Mouse (Mus musculus) adipose tissue, adult 10 weeks (tissue): ENCODE measurements around the gene Ipo4. TPM values are rescaled to one million over a fixed set of nuclear protein-coding genes. Genes with fewer than 3 reads are reported as not detected.

Experiments used
- polyA plus RNA-seq: library from polyadenylated mRNA; stranded (reverse); fragments of 350-450 nt; fragmentation: Illumina TruSeq; extraction: RNeasy Lipid Tissue Mini Kit (QIAGEN cat#74804); gene quantifications from one replicate; pipeline ENCODE4 v1.2.3, GENCODE M21; 2014; ENCODE audit warnings: low read depth, low replicate concordance

Ipo4 gene
- polyA plus RNA-seq = 45.8 TPM

DNA sequence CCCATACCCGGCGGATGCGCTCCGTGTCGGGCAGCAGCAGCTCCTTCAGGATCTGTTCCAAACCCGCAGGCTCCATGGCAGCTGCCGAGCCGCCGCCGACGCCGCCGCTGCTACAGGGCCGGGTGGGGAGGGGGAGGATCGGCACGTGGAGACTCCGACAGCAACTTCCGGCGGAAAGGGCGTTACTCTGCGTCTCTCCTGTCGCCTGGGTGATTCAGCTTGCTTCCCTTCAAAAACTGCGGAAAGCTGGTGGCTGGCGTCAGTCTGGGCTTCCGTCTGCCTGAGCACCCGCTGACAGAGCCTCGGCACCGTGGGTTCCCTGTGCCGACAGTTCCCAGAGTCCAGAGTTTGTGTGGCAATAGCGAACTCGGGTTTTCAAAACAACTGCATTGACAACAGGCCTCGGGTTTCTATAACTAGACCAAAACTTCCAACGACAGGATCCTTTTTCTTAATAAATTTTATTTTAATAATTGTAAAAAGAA lies at the start of gene Ipo4:
Ipo4 (minus strand) TSS at position 435 of the 485 bp plus-strand sequence.

DNA sequence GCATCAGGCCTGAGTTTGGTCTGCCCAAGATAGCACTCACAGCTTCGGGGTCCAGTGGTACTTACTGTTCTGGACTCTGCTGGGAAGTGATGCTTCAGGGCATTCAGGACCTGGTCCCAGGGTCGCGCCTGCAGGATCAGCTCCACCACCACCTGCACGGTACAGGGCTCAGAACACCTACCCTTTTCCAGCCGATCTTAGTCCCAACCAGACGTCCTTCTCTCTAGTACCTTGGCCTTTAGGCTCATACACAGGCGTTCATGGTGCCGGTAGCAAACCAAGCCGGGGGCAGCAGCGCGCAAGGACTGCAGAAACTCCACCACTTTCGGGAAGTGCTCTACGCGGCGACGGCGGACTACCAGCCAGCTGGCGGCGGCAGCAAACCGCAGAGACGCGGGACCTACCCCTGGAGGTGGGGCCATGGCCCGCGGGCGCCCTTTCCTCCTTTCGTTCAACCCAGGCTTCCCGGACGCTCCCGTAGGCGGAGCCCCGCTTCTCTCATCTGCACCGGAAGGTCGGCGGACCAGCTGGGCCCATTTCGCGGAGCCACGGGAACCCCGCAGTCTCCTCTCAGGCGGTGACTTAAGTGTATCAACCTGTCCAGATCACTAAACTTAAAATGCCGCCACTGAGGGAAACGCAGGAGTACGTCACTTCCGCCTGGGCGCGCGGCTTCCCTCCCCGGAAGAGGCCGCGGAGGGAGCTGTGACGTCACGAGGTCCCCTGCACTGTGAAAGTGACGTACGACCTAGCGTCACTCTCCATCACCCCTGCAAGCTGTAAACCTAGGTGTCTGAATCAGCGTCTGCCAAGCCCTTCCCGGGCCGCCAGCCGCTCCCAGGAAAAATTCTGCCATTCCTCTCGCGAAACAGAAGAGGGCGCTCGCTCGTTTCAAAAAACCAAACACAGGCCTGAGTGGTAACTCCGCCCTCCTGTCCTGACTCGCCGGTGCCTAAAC lies 45.7 kb upstream of the Ipo4 start, which contains the start of gene Tinf2:
Tinf2 (minus strand) TSS at position 661 of the 958 bp plus-strand sequence.

DNA sequence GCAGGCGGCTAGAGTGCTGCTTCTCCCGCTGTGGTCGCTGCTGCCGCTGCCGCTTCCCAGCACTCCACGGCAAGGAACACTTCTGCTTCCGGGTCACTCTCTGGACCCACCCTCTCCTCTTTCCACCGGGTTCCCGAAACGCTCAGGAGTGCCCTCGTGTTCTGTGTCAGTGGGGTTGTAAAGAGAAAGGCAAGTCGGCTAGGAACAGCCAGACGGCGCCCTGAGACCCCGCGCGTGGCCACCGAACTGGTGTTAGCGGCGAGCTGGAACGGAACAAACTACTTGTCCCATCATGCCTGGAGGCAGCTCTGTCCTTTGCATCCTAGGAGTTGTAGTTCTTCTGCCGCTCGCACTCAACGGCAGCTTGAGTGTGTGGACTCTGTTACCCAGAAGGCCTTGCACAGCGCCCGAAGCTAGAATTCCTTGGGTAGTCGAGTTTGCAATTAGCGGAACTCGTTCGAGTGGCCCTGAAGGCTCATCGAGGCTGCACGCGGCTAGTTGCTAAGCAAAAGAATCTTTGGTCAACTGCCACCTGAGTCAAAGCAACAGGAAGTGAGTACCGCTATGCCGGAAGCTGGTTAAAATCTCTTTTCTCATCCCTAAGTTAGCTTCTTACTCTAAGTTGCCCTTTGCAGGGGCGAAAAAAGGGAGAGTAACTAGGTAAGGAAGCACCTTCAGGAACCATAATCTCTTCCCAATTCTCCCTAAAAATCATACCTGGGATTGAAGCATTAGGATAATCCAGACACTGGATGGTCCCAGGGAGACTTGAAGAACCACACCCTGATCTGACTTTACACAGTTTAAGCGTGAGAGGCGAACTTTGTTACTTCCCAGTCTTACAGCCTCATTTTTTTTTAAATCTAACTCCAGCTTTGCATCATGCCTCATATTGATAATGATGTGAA lies 36.3 kb upstream of the Ipo4 start, which contains the start of the genes Gmpr2 and Nedd8:
Gmpr2 (plus strand) TSS at position 109 of the 908 bp plus-strand sequence.
Nedd8 (minus strand) TSS at position 292 of the 908 bp plus-strand sequence.

DNA sequence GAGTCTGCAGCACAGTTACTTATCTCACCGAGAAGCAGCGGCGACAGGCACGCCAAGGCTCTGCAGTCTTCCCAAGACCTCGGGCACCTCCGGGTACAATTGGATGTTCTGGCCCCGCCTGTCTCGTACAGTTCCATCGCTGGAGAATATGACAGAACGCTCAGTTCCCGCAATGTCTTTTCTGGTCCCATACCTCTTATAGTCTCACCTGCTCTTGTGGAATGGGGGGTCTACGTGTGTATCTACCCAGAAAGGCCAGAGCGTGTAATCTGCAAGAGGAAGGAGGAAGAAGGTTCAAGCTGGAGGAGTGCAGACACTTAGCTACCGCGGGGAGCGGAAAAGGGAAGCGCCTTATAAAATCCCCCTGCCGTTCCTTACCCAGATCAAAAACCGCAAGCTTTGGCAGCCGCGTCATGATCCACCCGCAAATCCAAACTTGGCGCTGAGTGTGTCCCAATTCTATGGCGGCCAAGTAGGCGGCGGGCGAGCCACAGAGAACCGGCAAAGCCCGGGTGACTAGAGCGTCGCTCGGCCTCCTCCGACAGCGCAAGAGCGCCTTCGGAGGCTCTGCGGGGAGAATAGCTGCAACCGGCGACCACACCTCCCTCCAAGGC lies 24.3 kb upstream of the Ipo4 start, which contains the start of gene Mdp1:
Mdp1 (minus strand) TSS at position 549 of the 614 bp plus-strand sequence.

DNA sequence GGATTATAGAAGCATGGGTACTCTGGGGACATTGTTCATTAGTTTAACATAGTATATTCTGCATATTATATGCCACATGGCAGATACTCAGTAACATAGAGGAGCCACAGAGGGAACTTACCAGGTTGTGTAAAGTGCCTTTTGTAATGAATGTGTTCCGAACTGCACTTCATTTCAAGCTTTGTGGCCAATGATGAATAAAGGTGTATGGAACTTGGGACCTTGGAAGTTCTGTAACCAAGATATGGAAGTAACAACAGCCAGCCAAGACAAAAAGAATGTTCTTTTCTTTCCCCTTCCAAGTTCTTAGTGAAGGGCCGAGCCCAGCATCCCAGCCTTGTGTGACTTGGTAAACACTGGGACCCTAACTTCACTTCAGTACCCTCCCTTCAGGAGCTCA lies 14.1 kb upstream of the Ipo4 start, which contains the start of gene Tssk4:
Tssk4 (plus strand) TSS at position 301 of the 400 bp plus-strand sequence.

DNA sequence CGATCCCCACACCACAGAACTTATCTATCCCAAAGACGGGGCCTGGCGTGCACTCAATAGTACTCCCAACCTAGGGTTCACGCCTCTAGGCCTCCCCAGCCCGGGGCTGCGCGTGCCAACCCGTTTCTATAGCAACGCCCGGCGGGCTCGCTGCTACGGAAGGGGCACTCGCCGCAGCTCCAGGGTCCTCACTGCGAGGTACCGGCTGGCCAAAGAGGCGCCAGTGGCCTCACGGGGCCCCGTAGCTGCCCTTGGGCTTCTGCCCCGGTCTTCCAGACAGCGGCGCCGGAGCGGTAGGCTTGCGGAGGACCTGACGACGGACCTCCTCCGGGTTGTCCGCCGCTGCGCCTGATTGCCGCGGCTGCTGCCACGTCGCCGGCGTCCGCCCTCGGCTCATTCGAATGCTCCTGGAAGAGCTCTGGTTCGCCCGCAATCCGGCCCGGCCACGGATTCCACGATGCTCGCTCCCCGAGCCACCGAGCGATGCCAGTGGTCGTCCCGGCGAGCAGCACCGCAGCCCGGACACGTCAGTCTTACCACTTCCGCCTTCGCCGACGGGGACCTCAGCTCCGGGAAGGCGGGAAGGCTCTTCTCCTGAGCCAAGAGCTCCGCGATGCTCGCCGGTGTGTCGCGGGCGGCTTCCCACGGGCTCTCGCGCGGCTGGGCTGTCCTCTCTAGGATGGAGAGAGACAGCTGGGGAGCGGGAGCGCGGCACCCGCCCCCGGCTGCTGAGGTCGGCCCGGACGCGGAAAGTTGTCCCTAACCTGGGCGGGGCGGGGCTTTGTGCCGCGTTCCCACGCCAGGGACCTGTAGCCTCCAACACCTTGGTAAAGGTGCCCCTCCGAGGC lies 7.5 kb upstream of the Ipo4 start, which contains the start of gene Tm9sf1:
Tm9sf1 (minus strand) TSS at position 747 of the 848 bp plus-strand sequence.

DNA sequence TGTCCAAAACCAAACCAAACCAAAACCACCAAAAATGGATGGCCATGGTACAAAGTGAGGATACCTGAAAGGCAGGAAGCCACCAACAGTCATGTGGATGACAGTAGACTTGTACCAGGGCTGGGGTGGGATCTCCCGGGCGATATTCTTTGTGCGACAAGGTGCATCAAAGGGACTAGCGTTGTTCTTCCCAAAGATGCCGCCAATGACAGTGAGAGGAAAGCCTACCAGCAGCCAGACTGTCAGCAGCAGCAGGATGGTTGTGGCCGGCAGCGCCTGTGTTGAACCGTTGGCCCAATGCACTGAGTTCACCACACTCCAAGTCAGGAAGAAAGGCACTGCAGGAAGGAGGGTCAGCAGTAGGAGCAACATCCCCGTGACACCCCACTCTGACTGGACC lies 2.0 kb upstream of the Ipo4 start, which contains the start of gene Gm49378:
Gm49378 (minus strand) TSS at position 101 of the 400 bp plus-strand sequence.

DNA sequence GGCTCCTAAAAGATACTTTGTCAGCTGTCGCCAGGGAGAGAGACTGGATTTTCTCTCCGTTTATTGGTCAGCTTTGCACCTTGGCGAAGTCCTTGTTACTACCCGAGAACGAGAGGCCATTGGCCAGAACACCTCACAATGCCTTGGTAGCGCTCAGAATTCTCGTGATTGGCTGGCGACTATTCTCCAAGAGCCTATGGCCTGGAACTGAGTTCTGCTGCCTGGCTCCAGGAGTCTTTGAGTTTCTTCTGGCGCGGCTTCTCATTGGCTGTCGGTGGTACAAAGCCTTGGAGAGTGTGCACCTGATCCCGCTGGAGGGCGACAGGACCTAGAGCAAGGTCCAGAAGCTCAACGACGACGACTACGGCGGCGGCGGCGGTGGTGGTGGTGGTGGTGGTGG lies 17.9 kb downstream of the Ipo4 start, which contains the start of gene Rec8:
Rec8 (plus strand) TSS at position 216 of the 400 bp plus-strand sequence.

DNA sequence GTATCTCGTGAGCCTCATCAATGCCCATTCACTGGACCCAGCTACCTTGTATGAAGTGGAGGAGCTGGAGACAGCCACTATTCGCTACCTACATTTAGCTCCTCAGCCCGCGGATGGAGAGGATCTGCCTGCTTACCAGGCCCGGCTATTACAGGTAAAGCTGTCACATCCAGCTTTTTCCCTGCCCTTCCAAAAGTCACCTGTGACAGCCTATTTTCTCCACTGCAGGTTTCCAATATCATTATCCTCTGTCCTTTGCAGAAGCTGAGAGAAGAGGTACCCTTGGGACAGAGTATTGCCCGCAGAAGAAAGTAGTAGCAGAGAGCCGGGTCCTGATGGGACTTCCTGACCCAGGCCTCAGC lies 32.5 kb downstream of the Ipo4 start, which contains the start of gene Irf9:
Irf9 (plus strand) TSS at position 301 of the 362 bp plus-strand sequence.

DNA sequence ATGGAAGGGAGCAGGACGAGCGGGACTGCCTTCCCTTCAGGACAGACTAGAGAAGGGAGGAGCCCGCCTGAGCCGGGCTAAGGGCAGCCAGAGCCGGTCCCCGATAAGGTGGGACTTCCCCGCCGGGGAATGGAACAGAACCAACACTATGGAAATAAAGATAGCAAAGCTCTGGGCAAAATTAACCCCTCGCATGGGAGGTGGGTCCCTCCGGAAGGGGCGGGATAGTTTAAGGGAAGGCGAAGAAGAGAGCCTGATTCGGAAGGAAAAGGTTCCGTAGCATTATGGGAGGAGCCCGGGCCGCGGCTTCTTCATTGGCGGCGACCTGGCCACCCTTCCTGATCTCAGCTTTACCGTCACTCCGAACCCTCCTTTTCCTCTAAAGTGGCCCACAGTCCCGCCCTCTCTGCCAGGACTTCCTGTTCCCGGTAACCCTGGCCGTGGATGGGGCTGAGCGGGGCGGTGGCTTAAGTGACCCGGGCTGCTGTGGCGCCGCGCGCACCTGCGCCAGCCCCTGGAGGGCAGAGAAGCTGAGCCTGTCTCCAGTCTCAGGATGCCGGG lies 44.3 kb downstream of the Ipo4 start, which contains the start of gene Rnf31:
Rnf31 (plus strand) TSS at position 378 of the 561 bp plus-strand sequence.

DNA sequence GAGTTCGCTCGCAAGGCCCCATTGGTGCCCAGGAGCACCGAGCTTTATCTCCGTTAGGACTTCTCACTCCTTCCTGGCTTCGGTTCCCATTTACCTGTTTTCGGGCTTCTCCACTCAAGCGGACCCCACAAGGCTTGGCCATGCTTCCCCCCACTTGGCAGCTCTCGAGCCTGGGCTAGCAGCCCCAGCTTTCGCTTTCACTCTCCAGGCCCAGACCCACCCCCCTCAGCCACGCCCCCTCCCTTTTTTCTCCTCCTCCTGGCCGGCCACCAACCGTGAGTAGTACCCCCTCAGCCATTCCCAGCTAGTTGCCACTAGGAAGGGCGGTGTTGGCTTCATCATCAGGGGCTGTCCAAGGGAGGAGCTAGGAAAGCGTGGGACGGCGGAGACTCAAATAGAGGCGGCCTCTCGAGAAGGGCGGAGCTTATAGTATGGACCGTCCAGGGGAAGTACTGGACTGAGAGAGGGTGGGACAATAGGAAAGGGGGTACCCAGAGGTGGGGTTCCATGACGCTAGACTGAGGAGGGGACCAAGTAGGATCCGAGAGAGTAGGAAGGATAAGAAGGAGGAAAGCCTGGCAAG lies 44.9 kb downstream of the Ipo4 start, which contains the start of gene Psme2:
Psme2 (minus strand) TSS at position 366 of the 583 bp plus-strand sequence.

DNA sequence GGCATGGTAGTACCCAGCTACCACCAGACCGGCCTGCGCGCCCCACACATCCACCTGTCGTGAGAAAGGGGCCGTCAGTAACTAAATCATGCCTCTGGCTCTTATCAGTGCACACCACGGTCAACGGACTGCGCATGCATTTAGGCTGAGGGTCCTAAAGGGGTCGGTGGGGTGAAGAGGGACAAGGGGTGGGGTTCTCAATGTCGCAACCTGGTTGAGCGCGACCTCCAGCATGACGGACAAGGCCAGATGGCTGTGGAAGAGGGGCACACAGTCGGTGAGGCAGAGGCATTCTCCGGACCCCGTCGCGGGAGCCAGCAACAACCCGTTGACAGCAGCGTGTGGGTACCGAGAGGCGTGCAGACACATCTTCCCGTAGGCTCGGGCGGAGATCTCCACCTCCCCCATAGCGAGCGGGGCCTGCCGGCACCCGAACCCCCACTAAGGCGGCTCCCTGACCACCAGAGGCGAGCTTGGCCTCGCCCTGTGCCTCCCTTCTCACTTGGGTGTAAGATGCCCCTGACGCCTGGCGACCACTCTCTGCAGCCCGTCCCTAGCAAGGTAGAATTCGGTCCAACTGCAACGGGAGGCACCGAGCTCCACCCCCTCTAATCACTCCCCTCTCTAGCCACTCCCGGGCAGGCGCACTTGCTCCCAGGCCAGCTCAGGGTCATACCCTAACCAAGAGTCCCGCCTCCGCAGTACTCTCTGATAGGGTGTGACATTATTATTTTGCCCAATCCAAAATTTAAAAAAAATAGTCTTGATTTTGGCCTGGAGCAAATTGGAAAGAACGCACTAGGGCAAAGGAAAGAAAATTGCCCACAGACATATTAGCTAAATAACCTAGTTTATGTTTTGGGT lies 50.8 kb downstream of the Ipo4 start, which contains the start of gene Emc9:
Emc9 (minus strand) TSS at position 601 of the 864 bp plus-strand sequence.

DNA sequence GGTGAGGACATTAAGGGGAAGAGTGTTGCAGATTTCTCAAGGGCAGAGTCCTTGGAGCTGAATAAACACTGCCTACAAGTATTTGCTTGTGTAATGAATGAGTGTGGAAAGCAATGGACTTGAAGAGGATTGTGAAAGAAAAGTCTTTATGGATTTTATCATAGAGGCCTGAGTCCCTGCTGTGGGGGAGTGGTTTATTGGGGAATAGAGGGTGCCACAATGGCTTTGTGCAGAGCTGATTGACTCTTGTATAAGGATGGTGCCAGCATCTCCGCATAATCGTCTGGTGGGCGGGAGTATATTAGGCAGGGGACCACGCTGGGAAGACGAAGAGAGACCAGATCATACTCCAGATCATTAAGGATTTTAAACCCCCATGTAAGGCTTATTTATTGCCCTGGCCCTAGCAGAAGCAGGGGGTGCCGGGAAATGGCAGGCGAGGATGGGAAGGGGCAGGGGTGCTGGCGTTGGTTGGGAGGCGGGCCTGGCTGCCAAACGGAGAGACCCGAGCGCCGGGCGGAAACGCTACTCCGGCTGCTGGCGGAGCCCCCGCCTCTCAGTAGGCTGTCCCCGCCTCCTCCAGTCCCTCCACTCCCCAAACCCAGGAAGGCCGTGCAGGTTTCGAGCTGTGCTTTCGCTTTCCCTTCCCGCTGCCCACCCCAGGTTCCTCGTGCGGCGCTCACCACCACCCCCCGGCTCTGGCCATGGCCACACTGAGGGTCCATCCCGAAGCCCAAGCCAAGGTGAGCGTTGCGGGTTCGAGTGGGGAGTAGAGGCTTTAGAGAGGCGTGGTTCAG lies 57.7 kb downstream of the Ipo4 start, which contains the start of gene Psme1:
Psme1 (plus strand) TSS at position 253 of the 797 bp plus-strand sequence.

